Mouse (Mus musculus) myocyte (in vitro differentiated cells): ENCODE measurements around the gene Itpr1. TPM values are rescaled to one million over a fixed set of nuclear protein-coding genes. Genes with fewer than 3 reads are reported as not detected.

ENCODE experiments used
- H3K27me3 ChIP-seq: one replicate; pipeline ENCODE4 v1.6.1; 2011; ENCODE audit not compliant: control insufficient read depth, insufficient read depth, insufficient read length
- H3K36me3 ChIP-seq: one replicate; pipeline ENCODE4 v1.6.1; 2011; ENCODE audit not compliant: control insufficient read depth, insufficient read depth
- H3K4me2 ChIP-seq: one replicate; pipeline ENCODE4 v1.6.1; 2011; ENCODE audit warnings: low read depth, control low read depth
- H3K4me3 ChIP-seq: one replicate; pipeline ENCODE4 v1.5.1; 2011; ENCODE audit warnings: mild to moderate bottlenecking, control low read depth, moderate library complexity
- H3K79me2 ChIP-seq: one replicate; pipeline ENCODE4 v1.6.1; 2011; ENCODE audit not compliant: control insufficient read depth, insufficient read depth
- H3ac ChIP-seq: one replicate; pipeline ENCODE4 v1.6.1; 2011; ENCODE audit not compliant: control insufficient read depth, insufficient read length
- CEBPB ChIP-seq: IDR thresholded peaks from 2 replicates; pipeline ENCODE4 v1.6.1; 2011; ENCODE audit warnings: mild to moderate bottlenecking, moderate library complexity; ENCODE audit not compliant: poor library complexity, insufficient read depth, severe bottlenecking
- E2F4 ChIP-seq: IDR thresholded peaks from one replicate; pipeline ENCODE4 v1.6.1; 2011; ENCODE audit warnings: mild to moderate bottlenecking, control low read depth, moderate library complexity; ENCODE audit not compliant: insufficient read depth
- MAX ChIP-seq: IDR thresholded peaks from one replicate; pipeline ENCODE4 v1.6.1; 2011; ENCODE audit warnings: low read depth, mild to moderate bottlenecking, control low read depth
- MYOD1 ChIP-seq, 3 experiments: IDR thresholded peaks; one replicate each; pipeline ENCODE4 v1.6.1; 2011; ENCODE audit warnings: control low read depth in 2 of 3, low read depth in 2 of 3, mild to moderate bottlenecking in 2 of 3, moderate library complexity in 1 of 3; ENCODE audit not compliant: insufficient read length in 2 of 3, control insufficient read depth in 1 of 3
- MYOG ChIP-seq, 3 experiments: IDR thresholded peaks; one replicate each; pipeline ENCODE4 v1.6.1; 2011; ENCODE audit warnings: control low read depth in 2 of 3, low read depth in 2 of 3, mild to moderate bottlenecking in 2 of 3; ENCODE audit not compliant: insufficient read length in 2 of 3, control insufficient read depth in 1 of 3, insufficient read depth in 1 of 3
- POLR2A ChIP-seq: IDR thresholded peaks from one replicate; pipeline ENCODE4 v1.6.1; 2011; ENCODE audit warnings: low read depth, mild to moderate bottlenecking, control low read depth, moderate library complexity; ENCODE audit not compliant: insufficient read length
- POLR2AphosphoS2 ChIP-seq: IDR thresholded peaks from one replicate; pipeline ENCODE4 v1.6.1; 2011; ENCODE audit warnings: low read depth, control low read depth; ENCODE audit not compliant: insufficient read length
- REST ChIP-seq: IDR thresholded peaks from one replicate; pipeline ENCODE4 v1.6.1; 2011; ENCODE audit warnings: mild to moderate bottlenecking, control low read depth, moderate library complexity; ENCODE audit not compliant: insufficient read depth, insufficient read length
- SRF ChIP-seq: IDR thresholded peaks from one replicate; pipeline ENCODE4 v1.6.1; 2011; ENCODE audit warnings: low read depth; ENCODE audit not compliant: control insufficient read depth, insufficient read length
- TCF12 ChIP-seq: IDR thresholded peaks from one replicate; pipeline ENCODE4 v1.6.1; 2011; ENCODE audit warnings: mild to moderate bottlenecking, control low read depth; ENCODE audit not compliant: poor library complexity, insufficient read depth, severe bottlenecking
- TCF3 ChIP-seq: IDR thresholded peaks from one replicate; pipeline ENCODE4 v1.6.1; 2011; ENCODE audit warnings: low read depth, control low read depth; ENCODE audit not compliant: insufficient read length
- USF1 ChIP-seq: IDR thresholded peaks from one replicate; pipeline ENCODE4 v1.6.1; 2011; ENCODE audit warnings: low read depth, mild to moderate bottlenecking, control low read depth, moderate library complexity
- polyA plus RNA-seq: library from polyadenylated mRNA; unstranded; fragments of >200 nt; fragmentation: generic; extraction: Trizol; gene quantifications from one replicate; pipeline ENCODE4 v1.2.1, GENCODE M21; 2012; ENCODE audit warnings: missing spikeins

Gene Itpr1
- polyA plus RNA-seq, 1 experiment = 3.1 TPM

DNA sequence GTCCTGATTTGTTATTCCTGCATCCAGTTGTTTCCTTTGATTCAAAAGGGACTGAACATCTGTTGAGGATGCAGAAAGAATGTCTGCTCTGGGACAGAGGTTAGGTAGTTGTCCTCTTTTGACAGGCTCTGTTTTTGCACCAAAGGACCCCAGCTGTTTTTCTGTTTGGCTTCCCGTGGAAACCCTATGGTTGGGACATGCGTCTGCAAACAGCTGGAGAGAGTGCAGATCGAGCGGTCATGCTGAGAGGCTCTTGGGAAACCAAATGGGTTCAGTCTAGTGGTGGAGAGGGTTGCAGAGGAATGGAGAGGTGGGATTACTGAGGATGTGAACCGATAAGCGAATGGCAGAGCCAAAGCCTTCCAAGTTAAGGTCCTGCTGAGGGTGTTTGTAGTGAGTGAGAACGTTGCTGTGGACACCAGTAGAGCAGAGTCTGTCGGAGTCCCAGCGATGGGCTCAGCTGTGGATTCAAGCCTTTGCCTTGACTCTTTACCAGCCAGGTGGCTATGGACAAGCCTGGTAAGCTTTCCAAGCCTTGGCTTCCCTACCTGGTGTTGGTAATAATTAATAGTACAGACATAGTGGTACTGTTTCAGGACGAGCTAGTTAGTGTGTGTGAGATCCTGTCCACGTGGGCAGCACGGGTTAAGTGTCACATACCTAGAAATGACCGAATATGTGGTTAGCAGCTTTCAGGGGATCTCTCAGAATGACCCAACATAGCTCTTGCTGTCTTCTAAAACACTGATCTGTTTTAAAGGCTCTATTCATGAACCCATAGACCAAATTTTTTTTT, 39.9 kb downstream of the Itpr1 start:
- H3K27me3 ChIP-seq = no peaks in the 10 kb centered on the region

DNA sequence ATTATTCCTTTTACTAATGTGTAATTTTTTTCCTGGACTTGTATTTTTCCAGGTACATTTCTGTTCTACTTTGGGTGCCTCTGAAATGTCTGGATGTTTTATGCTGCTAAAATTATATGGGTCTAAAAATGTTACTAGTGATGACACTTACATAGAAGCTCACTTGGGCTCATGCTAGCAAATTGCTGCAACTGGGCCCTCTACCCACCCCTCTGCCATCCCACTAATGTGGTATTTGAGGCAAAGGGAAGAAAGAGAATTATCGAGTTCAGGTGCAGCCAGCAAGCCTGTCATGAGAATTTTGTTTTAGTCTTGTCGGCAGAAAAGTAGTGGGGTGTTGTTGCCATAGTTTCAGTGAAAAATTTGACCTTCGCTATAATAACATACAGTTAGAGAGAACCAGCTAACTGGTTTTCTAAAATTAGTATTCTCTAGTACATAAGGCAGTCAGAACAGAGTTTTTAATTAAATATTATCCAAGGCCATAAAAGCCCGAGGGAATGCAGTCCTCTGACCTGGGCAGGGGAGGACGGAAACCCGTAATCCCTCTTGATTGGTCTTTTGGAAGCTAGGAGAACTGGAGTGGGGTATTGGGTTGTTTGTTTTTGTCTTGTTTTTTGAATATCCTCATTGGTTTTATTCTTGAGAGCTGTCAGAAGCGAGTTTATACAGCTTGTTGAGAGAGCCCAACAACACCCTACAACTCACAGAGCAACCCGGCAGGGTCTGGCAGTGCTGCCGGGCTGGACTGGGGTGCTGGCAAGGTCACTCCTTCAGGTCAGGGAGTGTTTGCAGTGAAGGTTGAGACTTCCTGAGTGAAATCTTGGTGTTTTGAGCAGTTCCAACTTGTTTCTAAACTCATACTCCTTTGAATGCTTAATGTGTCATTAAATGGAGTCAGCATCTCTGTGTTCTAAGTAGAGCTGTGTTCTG, 41.5 kb downstream of the Itpr1 start:
- no peak overlapping the region for H3K4me3 ChIP-seq
- no peaks in the 10 kb centered on the region for H3K79me2 ChIP-seq
- H3K4me2 ChIP-seq = no peak overlapping the region
- no peak overlapping the region for H3ac ChIP-seq
- H3K36me3 ChIP-seq = no peaks in the 10 kb centered on the region
- H3K27me3 ChIP-seq = no peaks in the 10 kb centered on the region
- TF ChIP-seq POLR2AphosphoS2 = no peak
- no peak for TF ChIP-seq REST
- TF ChIP-seq MYOG (IDR thresholded peaks at IDR 0.05; ENCODE audit: control insufficient read depth in 1 of 3, insufficient read depth in 1 of 3, insufficient read length in 2 of 3, low read depth in 2 of 3) = no peak
- TF ChIP-seq POLR2A = no peak
- TF ChIP-seq MYOD1 (IDR thresholded peaks at IDR 0.05; ENCODE audit: control insufficient read depth in 1 of 3, insufficient read length in 2 of 3, low read depth in 2 of 3) = no peak
- no peak for TF ChIP-seq USF1
- no peak for TF ChIP-seq SRF

More for the DNA sequence above, 39.9 kb downstream of the Itpr1 start:
- Histone ChIP-seq H3K79me2 (no peaks in the 10 kb centered on the region), H3K36me3 (no peaks in the 10 kb centered on the region), H3K4me3 (no peak overlapping the region), H3K4me2 (no peak overlapping the region), H3ac (no peak overlapping the region)
- TF ChIP-seq POLR2A (no peak), TCF3 (no peak), POLR2AphosphoS2 (no peak), E2F4 (no peak), MAX (no peak), MYOD1 (IDR thresholded peaks at IDR 0.05; ENCODE audit: control insufficient read depth in 1 of 3, insufficient read length in 2 of 3, low read depth in 2 of 3) (no peak), TCF12 (no peak), MYOG (IDR thresholded peaks at IDR 0.05; ENCODE audit: control insufficient read depth in 1 of 3, insufficient read depth in 1 of 3, insufficient read length in 2 of 3, low read depth in 2 of 3) (no peak), CEBPB (no peak), REST (no peak), SRF (no peak), USF1 (no peak)

DNA sequence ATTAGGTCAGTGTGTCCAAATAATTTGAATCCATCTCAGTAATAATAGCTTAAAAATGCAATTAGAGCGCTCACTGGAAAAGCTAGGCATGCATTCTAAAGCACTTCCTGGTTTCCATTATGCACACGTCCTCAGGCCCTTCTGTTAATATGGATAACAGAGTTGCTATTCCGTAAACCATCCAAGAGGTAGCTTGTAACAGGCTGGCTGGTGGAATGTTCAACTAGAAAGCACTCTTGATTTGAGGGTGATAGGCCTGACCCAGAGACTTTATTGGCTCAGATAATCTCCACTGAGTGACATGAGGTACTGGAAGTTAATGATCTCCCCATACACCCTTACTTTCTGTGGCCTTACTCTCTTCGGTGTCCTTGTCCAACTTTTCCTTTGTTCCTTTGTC, 43.0 kb downstream of the Itpr1 start:
- TF ChIP-seq MYOD1 (IDR thresholded peaks at IDR 0.05; ENCODE audit: control insufficient read depth in 1 of 3, insufficient read length in 2 of 3, low read depth in 2 of 3) = no peak
- H3K79me2 ChIP-seq = no peaks in the 10 kb centered on the region
- H3K4me2 ChIP-seq = no peak overlapping the region
- H3ac ChIP-seq = no peak overlapping the region
- no peaks in the 10 kb centered on the region for H3K27me3 ChIP-seq
- no peaks in the 10 kb centered on the region for H3K36me3 ChIP-seq
- H3K4me3 ChIP-seq = no peak overlapping the region

DNA sequence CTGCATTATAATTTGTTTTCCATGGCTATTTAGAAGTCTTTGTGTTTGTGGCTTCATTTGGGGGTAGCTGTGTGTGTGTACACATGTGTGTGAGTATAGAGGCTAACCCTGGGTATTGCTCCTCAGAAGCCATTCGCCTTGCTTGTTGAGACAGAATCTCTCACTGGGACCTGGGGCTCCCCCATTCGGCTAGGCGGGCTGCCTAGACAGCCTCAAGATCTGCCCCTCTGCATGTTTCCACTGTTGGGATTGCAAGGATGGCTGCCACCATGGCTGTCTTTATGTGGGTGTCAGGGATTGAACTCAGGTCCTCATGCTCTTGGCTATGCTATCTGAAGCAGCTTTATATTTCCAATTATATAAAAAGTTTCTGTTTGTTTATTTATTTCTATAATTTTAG, 44.3 kb downstream of the Itpr1 start:
- no peak overlapping the region for H3K4me3 ChIP-seq
- H3ac ChIP-seq = no peak overlapping the region
- H3K4me2 ChIP-seq = no peak overlapping the region
- no peaks in the 10 kb centered on the region for H3K27me3 ChIP-seq
- TF ChIP-seq POLR2A (no peak), E2F4 (no peak)
- no peaks in the 10 kb centered on the region for H3K36me3 ChIP-seq
- H3K79me2 ChIP-seq = no peaks in the 10 kb centered on the region

DNA sequence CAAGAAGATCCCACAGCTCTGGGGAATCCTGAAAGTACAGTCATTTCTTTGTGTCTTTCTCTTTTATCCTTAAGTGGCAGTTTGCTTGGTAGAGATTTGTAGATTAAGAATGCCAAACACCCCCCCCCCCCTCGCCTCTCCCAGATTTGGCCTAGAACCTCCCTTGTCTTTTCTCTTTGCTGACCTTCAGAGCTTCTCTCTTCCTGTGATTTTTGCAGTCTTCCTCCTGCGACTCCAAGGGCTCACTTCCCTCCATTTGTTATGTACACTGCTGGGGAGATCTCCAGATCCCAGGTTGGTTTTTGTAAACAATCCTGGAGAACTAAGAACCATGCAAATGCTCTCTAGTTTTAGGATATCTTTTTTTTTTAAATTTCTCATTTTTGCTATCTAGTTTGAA, 45.7 kb downstream of the Itpr1 start:
- Histone ChIP-seq H3K4me2 (no peak overlapping the region), H3ac (no peak overlapping the region), H3K4me3 (no peak overlapping the region), H3K27me3 (no peaks in the 10 kb centered on the region), H3K36me3 (no peaks in the 10 kb centered on the region), H3K79me2 (no peaks in the 10 kb centered on the region)
- TF ChIP-seq POLR2AphosphoS2 (no peak), MAX (no peak), POLR2A (no peak), E2F4 (no peak), CEBPB (no peak), MYOD1 (IDR thresholded peaks at IDR 0.05; ENCODE audit: control insufficient read depth in 1 of 3, insufficient read length in 2 of 3, low read depth in 2 of 3) (no peak), USF1 (no peak), TCF12 (no peak), REST (no peak), MYOG (IDR thresholded peaks at IDR 0.05; ENCODE audit: control insufficient read depth in 1 of 3, insufficient read depth in 1 of 3, insufficient read length in 2 of 3, low read depth in 2 of 3) (no peak), TCF3 (no peak), SRF (no peak)
